Mouse (Mus musculus) MEL (cell line): ENCODE results near the gene Kdm6b. TPM values are rescaled to one million over a fixed set of nuclear protein-coding genes. Genes with fewer than 3 reads are reported as not detected.

ENCODE experiments used
- DNase-seq: peaks from one replicate; pipeline ENCODE4 v3.0.0; 2011; ENCODE audit warnings: low read depth, low spot score
- H3K27ac ChIP-seq: 2 replicates; pipeline ENCODE4 v1.5.1; 2012; ENCODE audit warnings: low read depth, mild to moderate bottlenecking, control low read depth, low read length, moderate library complexity; ENCODE audit not compliant: control insufficient read depth
- H3K27me3 ChIP-seq, 2 experiments: fragments of 150-350 bp in 1 of 2; sonication (generic) in 1 of 2; 2 replicates each; pipeline ENCODE4 v1.6.1; 2012; ENCODE audit warnings: low read length in 2 of 2, mild to moderate bottlenecking in 2 of 2, improper control_type of control experiment in 1 of 2, moderate library complexity in 1 of 2; ENCODE audit not compliant: insufficient read depth in 2 of 2, control insufficient read depth in 1 of 2
- H3K36me3 ChIP-seq, 2 experiments: 2 replicates each; pipeline ENCODE4 v1.6.1; 2012 to 2014; ENCODE audit warnings: low read length in 2 of 2, improper control_type of control experiment in 1 of 2, inconsistent platforms in 1 of 2, mild to moderate bottlenecking in 1 of 2; ENCODE audit not compliant: insufficient read depth in 2 of 2, control insufficient read depth in 1 of 2
- H3K4me1 ChIP-seq, 2 experiments: fragments of 150-350 bp in 1 of 2; sonication (generic) in 1 of 2; 2 replicates each; pipeline ENCODE4 v1.6.1; 2012; ENCODE audit warnings: low read length in 2 of 2, improper control_type of control experiment in 1 of 2, mild to moderate bottlenecking in 1 of 2; ENCODE audit not compliant: insufficient read depth in 2 of 2, control insufficient read depth in 1 of 2
- H3K4me3 ChIP-seq, 2 experiments: fragments of 150-350 bp in 1 of 2; sonication (generic) in 1 of 2; 2 replicates each; pipeline ENCODE4 v1.5.1; 2012; ENCODE audit warnings: low read depth in 2 of 2, low read length in 2 of 2, mild to moderate bottlenecking in 2 of 2, moderate library complexity in 2 of 2, control low read depth in 1 of 2, improper control_type of control experiment in 1 of 2; ENCODE audit not compliant: control insufficient read depth in 1 of 2, insufficient read depth in 1 of 2
- H3K79me2 ChIP-seq: 2 replicates; pipeline ENCODE4 v1.6.1; 2012; ENCODE audit warnings: mild to moderate bottlenecking, low read length, moderate library complexity; ENCODE audit not compliant: control insufficient read depth, poor library complexity, insufficient read depth
- H3K9ac ChIP-seq: 2 replicates; pipeline ENCODE4 v1.6.1; 2012; ENCODE audit warnings: low read depth, mild to moderate bottlenecking, control low read depth, low read length, moderate library complexity; ENCODE audit not compliant: control insufficient read depth, poor library complexity, severe bottlenecking
- H3K9me3 ChIP-seq: fragments of 150-350 bp; sonication (generic); replicated peaks from 2 replicates; pipeline ENCODE4 v1.6.1; 2012; ENCODE audit warnings: mild to moderate bottlenecking, low read length, improper control_type of control experiment, moderate library complexity; ENCODE audit not compliant: insufficient read depth
- BHLHE40 ChIP-seq: IDR thresholded peaks from 2 replicates; pipeline ENCODE4 v1.6.1; 2012; ENCODE audit warnings: low read depth, mild to moderate bottlenecking, inconsistent platforms, low read length, improper control_type of control experiment, borderline replicate concordance
- CHD1 ChIP-seq: IDR thresholded peaks from 2 replicates; pipeline ENCODE4 v1.6.1; 2012; ENCODE audit warnings: low read depth, mild to moderate bottlenecking, inconsistent platforms, low read length, improper control_type of control experiment
- ELF1 ChIP-seq: IDR thresholded peaks from 2 replicates; pipeline ENCODE4 v1.6.1; 2014; ENCODE audit warnings: low read depth, mild to moderate bottlenecking, inconsistent platforms, low read length, improper control_type of control experiment, moderate library complexity
- GATA1 ChIP-seq: IDR thresholded peaks from 2 replicates; pipeline ENCODE4 v1.6.1; 2011; ENCODE audit warnings: low read depth, low read length, improper control_type of control experiment
- HCFC1 ChIP-seq: IDR thresholded peaks from 2 replicates; pipeline ENCODE4 v1.6.1; 2012; ENCODE audit warnings: low read depth, mild to moderate bottlenecking, inconsistent platforms, low read length, improper control_type of control experiment, moderate library complexity
- MAFK ChIP-seq: IDR thresholded peaks from 2 replicates; pipeline ENCODE4 v1.6.1; 2011; ENCODE audit warnings: low read depth, mild to moderate bottlenecking, low read length, improper control_type of control experiment, borderline replicate concordance
- MAZ ChIP-seq: IDR thresholded peaks from 2 replicates; pipeline ENCODE4 v1.6.1; 2012; ENCODE audit warnings: low read depth, mild to moderate bottlenecking, inconsistent platforms, low read length, improper control_type of control experiment
- MYB ChIP-seq: IDR thresholded peaks from 2 replicates; pipeline ENCODE4 v1.6.1; 2011; ENCODE audit warnings: mild to moderate bottlenecking, low read depth, low read length, improper control_type of control experiment
- MYC ChIP-seq: IDR thresholded peaks from 2 replicates; pipeline ENCODE4 v1.6.1; 2011; ENCODE audit warnings: low read depth, mild to moderate bottlenecking, low read length, improper control_type of control experiment, moderate library complexity
- NELFE ChIP-seq: IDR thresholded peaks from 2 replicates; pipeline ENCODE4 v1.6.1; 2011; ENCODE audit warnings: low read depth, low read length, improper control_type of control experiment
- RCOR1 ChIP-seq: IDR thresholded peaks from 2 replicates; pipeline ENCODE4 v1.6.1; 2012; ENCODE audit warnings: low read depth, mild to moderate bottlenecking, inconsistent platforms, low read length, improper control_type of control experiment
- SIN3A ChIP-seq: IDR thresholded peaks from 2 replicates; pipeline ENCODE4 v1.6.1; 2012; ENCODE audit warnings: low read length, improper control_type of control experiment, inconsistent platforms
- SMC3 ChIP-seq: IDR thresholded peaks from 2 replicates; pipeline ENCODE4 v1.6.1; 2011; ENCODE audit warnings: low read depth, low read length, improper control_type of control experiment
- TBP ChIP-seq: IDR thresholded peaks from 2 replicates; pipeline ENCODE4 v1.8.0; 2011; ENCODE audit warnings: low read depth, low read length, improper control_type of control experiment
- UBTF ChIP-seq: IDR thresholded peaks from 2 replicates; pipeline ENCODE4 v1.6.1; 2012; ENCODE audit warnings: low read depth, mild to moderate bottlenecking, inconsistent platforms, low read length, improper control_type of control experiment, moderate library complexity, borderline replicate concordance; ENCODE audit not compliant: insufficient read depth
- USF1 ChIP-seq: IDR thresholded peaks from 2 replicates; pipeline ENCODE4 v1.6.1; 2014; ENCODE audit warnings: low read depth, mild to moderate bottlenecking, inconsistent platforms, low read length, improper control_type of control experiment, moderate library complexity
- USF2 ChIP-seq, 2 experiments: IDR thresholded peaks; 2 replicates each; pipeline ENCODE4 v1.6.1; 2011 to 2012; ENCODE audit warnings: improper control_type of control experiment in 2 of 2, low read length in 2 of 2, borderline replicate concordance in 1 of 2, inconsistent platforms in 1 of 2, low read depth in 1 of 2, mild to moderate bottlenecking in 1 of 2; ENCODE audit not compliant: insufficient read depth in 1 of 2
- ZC3H11A ChIP-seq: IDR thresholded peaks from 2 replicates; pipeline ENCODE4 v1.6.1; 2012; ENCODE audit warnings: low read depth, mild to moderate bottlenecking, inconsistent platforms, low read length, improper control_type of control experiment
- ZMIZ1 ChIP-seq: IDR thresholded peaks from 2 replicates; pipeline ENCODE4 v1.6.1; 2012; ENCODE audit warnings: low read depth, mild to moderate bottlenecking, inconsistent platforms, low read length, improper control_type of control experiment, moderate library complexity
- polyA plus RNA-seq, 2 experiments: library from polyadenylated mRNA; stranded (reverse) in 1 of 2; unstranded in 1 of 2; fragments of >175 nt in 1 of 2; fragments of >200 nt in 1 of 2; gene quantifications; 2 replicates each; pipeline versions ENCODE4 v1.2.1 to v1.2.4; 2012; ENCODE audit warnings: low replicate concordance in 2 of 2, low read depth in 1 of 2; ENCODE audit not compliant: insufficient read length in 2 of 2, insufficient read depth in 1 of 2, missing spikeins in 1 of 2
- total RNA-seq: library from RNA; depleted of rRNA; stranded (reverse); fragments of 300-350 nt; gene quantifications from 2 replicates; pipeline ENCODE4 v1.2.3, GENCODE M21; 2012

The Kdm6b gene
- total and polyA plus RNA-seq, 3 experiments: 5.8 to 43.4 (median 25.0) TPM

DNA sequence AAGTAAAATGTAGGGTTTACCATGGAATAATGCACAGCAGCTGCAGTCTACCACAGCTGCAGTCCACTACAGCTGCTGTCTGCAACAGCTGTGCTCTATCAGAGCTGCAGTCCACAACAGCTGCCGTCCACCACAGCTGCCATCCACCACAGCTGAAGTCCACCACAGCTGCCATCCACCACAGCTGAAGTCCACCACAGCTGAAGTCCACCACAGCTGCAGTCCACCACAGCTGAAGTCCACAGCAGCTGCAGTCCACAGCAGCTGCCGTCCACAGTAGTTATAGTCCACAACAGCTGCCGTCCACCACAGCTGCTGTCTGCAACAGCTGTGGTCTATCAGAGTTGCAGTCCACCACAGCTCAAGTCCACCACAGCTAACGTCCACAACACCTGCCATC, 46.4 kb upstream of the Kdm6b start:
- H3K9ac ChIP-seq: no peak overlapping the region
- no peak overlapping the region for H3K27ac ChIP-seq
- no peaks in the 10 kb centered on the region for H3K4me1 ChIP-seq
- no peak for DNase-seq
- no peak overlapping the region for H3K4me3 ChIP-seq
- no peaks in the 10 kb centered on the region for H3K79me2 ChIP-seq
- H3K36me3 ChIP-seq: no peaks in the 10 kb centered on the region
- TF ChIP-seq USF1 (no peak), ZMIZ1 (no peak), USF2 (IDR thresholded peaks at IDR 0.05; ENCODE audit: borderline replicate concordance in 1 of 2, insufficient read depth in 1 of 2, low read depth in 1 of 2, low read length in 2 of 2) (no peak), SIN3A (no peak), HCFC1 (no peak), MYB (no peak), SMC3 (no peak), MAFK (no peak), ELF1 (no peak), GATA1 (no peak), CHD1 (no peak)
- TF ChIP-seq, all 39 proteins: peak for 0
- Histone ChIP-seq H3K9me3 (no peaks in the 10 kb centered on the region), H3K27me3 (peaks cover 7 to 21% of the 10 kb centered on the region in 2 experiments)

DNA sequence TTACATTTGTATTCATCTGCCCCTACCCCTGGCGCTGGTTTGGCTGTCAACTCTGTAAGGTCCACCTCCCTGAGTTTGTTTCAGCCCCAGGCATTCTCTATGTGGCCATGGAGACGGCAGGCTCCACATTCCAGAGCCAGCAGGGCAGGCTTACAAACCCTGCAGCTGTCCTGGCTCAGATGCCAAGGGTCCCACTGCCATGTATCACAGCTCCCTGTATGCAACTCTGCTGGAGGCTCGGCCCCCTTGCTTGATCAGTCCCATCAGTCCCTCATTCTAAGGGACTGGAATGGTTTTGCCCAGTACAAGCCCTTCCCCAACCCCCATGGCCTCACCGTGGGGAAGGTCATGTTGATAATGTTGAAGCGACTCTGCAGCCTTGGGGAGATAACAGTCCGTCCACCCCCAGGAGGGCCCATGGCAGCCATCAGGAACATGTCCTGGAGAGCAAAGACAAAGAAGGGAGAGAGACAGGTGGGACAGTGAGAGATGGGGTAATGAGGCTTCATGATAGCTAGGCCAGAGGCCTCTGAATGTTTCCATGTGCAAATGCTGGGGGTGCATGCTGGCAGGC, 43.6 kb upstream of the Kdm6b start:
- Histone ChIP-seq H3K36me3 (no peaks in the 10 kb centered on the region), H3K27me3 (peaks cover 5 to 20% of the 10 kb centered on the region in 2 experiments), H3K27ac (no peak overlapping the region), H3K4me1 (no peaks in the 10 kb centered on the region), H3K9ac (no peak overlapping the region), H3K4me3 (no peak overlapping the region), H3K79me2 (no peaks in the 10 kb centered on the region), H3K9me3 (no peaks in the 10 kb centered on the region)
- TF ChIP-seq ZC3H11A: no peak
- no peak for TF ChIP-seq USF2 (IDR thresholded peaks at IDR 0.05; ENCODE audit: borderline replicate concordance in 1 of 2, insufficient read depth in 1 of 2, low read depth in 1 of 2, low read length in 2 of 2)
- TF ChIP-seq MAZ: no peak
- no peak for TF ChIP-seq USF1
- TF ChIP-seq TBP: no peak
- TF ChIP-seq NELFE: no peak
- no peak for TF ChIP-seq RCOR1
- TF ChIP-seq MYC: no peak
- TF ChIP-seq UBTF: no peak
- TF ChIP-seq BHLHE40: no peak
- no peak for DNase-seq
